Mouse (Mus musculus) lung, postnatal 10 days (tissue): ENCODE measurements at regions not wholly inside any gene's neighbourhood (a gene's known extent, or its start where the extent isn't known, plus 50 kb on each side); places are given as distances from the start of the nearest gene placed in this dataset.

Source experiments
- DNase-seq: peaks from one replicate; pipeline ENCODE4 v3.0.0; 2021

GRCm38 (mm10) chr10:83819266-83819949 is 96.7 kb downstream of the 1500009L16Rik start:
- peak; percentile 85 for DNase-seq

- DNase-seq = no peak
Observed at GRCm38 (mm10) chr10:83819950-83820275, 97.2 kb downstream of the 1500009L16Rik start.

- no peak for DNase-seq
Observed at GRCm38 (mm10) chr10:83821089-83821488, 98.4 kb downstream of the 1500009L16Rik start.

DNA sequence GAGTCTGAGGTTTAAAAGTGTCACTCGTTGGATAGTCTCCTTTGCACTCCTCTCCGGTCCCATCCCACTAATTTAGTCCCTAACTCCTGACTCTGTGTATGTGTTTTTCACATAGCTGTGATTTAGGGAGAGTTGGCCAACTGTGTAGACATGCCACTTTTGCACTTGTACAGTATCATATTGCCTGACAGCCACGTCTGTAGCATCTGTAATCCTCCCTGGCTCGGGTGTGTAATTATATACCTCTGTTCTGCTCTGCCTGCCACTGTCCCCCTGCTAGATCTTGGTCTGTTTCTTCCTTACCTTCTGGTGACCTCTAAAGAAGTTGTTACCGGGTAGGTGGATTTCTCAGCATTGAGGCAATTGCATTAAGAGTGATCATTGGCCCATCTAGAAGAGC is 103.4 kb downstream of the 1500009L16Rik start:
- DNase-seq = no peak

DNA sequence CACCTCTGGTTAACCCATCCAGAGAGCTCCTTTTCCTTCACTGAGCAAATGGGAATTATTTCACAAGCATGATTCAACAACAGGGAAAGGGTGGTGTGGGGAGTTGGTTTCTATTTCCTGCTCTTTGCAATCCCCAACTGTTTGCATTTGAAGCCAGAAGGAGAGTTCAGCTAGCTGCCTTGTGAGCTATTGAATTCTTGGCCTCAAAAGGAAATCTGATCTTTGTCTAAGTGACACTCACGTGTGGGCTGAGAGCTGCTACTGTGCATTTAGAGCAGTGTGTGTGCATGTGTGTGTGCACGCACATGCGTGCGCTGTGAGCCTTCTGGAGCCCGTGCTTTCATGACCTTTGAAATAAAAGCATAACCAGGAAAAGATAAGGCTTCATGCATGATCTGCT is 113.7 kb downstream of the 1500009L16Rik start:
- DNase-seq = peak; percentile 35

DNA sequence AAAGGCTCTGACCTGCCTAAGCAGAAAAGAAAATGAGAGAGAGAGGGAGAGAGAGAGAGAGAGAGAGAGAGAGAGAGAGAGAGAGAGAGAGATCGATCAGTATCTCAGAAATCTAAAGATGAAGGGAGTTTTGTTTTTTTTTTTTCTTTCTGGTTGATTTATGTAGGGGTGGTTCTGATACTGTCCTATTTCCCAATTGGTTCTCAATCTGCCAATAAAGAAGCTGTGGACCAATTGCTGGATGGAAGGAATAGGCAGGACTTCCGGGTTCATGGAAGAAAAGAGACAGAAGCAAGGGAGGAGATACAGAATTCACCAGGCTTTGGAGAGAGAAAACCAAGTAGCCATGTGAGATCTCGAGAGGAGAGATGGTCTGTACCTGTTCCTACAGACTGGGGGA is 117.6 kb downstream of the 1500009L16Rik start:
- no peak for DNase-seq

DNA sequence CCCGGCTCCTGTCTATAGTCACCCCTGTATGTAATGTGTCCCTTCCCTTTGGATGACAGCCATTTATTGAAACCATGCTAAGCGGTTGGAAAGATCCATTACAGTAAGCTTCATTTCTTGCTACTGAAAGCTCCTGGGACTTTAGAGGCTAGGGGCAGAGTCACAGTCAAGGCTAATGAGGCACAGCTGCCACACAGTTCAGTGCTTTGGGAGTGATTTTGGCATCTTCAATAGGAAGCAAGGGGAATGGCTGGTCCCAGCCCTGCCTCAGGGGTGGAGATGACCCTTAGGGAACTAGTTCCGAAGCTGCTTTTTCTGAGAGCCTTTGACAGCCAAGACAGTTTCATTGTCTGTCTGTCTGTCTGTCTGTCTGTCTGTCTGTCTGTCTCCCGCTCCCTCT is 128.2 kb downstream of the 1500009L16Rik start:
- peak; percentile 21 for DNase-seq

GRCm38 (mm10) chr10:83852194-83852593 is 129.5 kb downstream of the 1500009L16Rik start:
- DNase-seq = no peak

DNA sequence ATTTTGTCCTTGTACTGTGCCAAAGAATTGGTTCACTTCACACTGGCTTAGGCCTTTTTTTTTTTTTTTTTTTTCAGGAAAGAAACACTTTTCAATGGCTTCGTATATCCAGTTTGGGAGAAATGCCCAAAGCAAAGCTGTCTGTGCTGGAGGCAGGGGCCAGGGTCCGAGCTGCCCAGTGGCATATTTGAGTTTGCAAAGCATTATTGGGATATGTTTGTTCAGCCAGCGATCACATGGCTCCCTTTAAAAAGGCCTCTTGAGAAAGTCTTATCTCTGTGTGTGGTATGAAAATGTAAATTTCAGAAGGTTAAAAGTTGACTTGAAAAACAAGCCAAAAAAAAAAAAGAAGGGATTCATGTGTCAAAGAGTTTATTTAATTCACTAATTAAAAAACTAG is 130.1 kb downstream of the 1500009L16Rik start:
- DNase-seq = peak; percentile 27

DNA sequence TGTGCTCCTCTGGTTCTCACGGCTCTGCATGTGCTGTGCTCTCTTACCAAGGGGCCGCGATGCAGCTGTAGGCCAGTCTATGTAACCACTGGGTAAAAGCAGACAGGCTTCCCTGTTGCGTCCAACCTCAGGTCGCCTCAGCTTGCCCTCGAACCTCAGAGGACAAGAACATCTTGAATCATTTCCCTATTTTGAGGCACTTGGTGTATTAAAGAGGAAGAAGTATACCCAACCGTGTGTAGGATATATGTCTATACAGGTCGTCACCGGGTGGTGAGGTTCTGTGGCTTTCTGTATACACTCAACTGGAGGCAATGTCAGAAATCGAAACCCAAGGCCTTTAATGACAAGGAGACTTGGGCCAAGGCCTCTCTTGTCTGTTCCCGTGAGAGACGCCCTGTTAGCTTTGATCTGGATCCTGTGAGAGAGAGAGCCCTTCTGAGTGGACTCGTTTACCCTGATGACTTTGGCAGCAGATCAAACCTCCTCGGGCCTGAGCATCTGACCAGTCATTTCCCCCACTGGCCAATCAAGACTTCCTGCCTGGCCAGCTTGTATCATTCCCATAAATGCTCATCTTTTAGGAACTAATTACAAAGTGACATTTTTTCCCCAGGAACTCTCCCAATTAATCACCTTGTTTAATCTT is 135.3 kb downstream of the 1500009L16Rik start:
- DNase-seq = peak; percentile 73

DNA sequence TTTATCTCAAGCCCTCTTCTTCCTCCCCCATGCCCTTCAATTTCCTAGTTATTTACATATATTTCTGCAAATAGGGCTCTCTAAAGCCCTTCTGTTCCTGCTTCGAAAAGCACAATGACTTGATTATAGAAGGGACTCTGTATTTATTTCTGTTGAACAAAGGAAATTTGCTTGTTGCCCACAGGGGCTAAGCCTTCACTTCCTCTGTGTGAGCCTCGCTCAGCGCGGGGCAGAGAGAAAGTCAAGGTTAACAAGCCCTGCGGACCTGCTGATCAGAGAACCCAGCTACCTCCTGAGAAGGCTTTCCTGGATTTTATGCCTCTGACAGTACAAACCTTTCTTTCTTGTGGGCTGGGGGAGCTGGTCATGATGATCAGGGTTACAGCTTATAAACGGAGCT is 136.0 kb downstream of the 1500009L16Rik start:
- DNase-seq = no peak

DNA sequence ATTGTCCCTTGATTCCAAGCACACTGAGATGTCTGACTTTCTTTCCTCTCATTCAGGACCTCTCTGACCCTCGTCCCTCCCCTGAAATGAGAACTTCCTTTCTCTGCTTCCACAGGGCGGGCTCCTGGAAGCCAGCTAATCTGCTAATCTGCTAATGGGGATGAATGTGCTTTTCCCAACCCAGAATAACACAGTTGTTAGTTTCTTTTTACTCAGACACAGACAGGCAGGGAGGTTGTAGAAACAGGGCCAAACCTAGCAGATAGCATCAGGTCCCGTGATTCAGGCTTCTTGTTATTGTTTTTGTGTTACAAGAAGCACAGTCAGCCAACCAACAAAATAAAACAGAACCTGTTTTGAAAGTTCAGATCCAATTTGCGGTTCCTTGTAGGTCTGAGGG is 137.0 kb downstream of the 1500009L16Rik start:
- no peak for DNase-seq

- peak; percentile 40 for DNase-seq
Observed at GRCm38 (mm10) chr10:83861574-83862190, 139.0 kb downstream of the 1500009L16Rik start.

GRCm38 (mm10) chr10:83864591-83864990 is 141.9 kb downstream of the 1500009L16Rik start:
- peak; percentile 63 for DNase-seq

GRCm38 (mm10) chr10:83865929-83866328 is 143.3 kb downstream of the 1500009L16Rik start:
- peak; percentile 51 for DNase-seq

GRCm38 (mm10) chr10:83871736-83872400 is 149.2 kb downstream of the 1500009L16Rik start:
- DNase-seq = peak; percentile 64

DNA sequence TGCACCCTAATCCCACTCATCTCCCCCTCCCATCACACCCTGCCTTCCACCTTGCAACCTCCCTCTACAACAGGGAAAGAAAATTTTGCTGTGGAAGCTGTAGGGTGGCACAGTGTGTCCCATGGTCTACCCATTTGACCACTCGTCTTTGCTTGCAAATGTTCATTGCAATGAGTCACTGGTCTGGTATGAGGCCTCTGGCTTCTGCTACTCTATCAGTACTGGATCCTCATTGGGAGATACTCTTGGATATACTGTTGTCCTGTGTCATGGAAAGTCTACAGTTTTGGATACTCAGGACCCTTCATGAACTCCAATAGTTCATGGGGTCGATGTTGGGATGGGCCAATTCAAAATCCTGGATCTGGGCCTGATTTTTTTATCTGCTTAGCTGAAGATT is 156.1 kb downstream of the 1500009L16Rik start:
- no peak for DNase-seq

- DNase-seq = no peak
Observed at GRCm38 (mm10) chr10:83882119-83882890, 159.6 kb downstream of the 1500009L16Rik start.

DNA sequence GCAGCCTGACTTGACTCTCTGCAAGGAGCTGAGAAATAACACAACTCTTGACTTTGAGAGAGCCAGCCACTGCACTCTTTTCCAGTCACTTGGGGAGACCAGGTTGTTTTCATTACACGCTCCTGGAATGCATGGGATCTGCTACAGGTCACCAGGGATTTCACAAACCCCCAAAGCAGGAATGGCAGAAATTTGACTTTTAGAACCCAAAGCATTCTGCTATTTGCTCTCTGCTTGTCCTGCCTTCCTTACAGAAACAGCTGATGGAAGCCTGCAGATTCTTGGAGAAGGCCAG is 160.2 kb downstream of the 1500009L16Rik start:
- DNase-seq = no peak

GRCm38 (mm10) chr10:83884553-83884952 is 161.9 kb downstream of the 1500009L16Rik start:
- no peak for DNase-seq

- no peak for DNase-seq
Observed at GRCm38 (mm10) chr10:83888587-83888986, 165.9 kb downstream of the 1500009L16Rik start.

DNA sequence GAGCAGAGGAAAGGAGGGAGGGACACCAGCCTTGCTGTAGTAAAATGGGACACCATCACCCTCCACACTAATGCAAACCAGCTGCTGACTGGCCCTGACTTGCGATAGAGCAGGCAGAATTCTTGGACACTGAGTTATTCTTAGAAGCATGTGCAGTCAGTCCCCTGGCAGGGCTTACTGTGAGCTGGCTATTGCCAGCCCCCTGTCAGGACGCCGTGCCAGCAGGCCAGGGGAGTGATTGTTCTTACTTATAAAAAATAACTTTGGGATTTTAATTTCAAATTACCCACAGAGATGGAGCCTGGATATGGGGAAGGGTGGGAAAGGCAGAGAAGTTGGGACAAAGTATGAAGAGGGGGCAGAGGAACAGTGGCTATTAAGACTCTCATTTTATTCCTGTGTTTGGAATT is 173.1 kb downstream of the 1500009L16Rik start:
- peak; percentile 77 for DNase-seq

- no peak for DNase-seq
Observed at GRCm38 (mm10) chr10:83896160-83896559, 173.5 kb downstream of the 1500009L16Rik start.
